Mouse (Mus musculus) myocyte (in vitro differentiated cells): ENCODE results near the gene Cuedc1.

Source experiments
- CEBPB ChIP-seq: IDR thresholded peaks from 2 replicates; pipeline ENCODE4 v1.6.1; 2011; ENCODE audit warnings: mild to moderate bottlenecking, moderate library complexity; ENCODE audit not compliant: poor library complexity, insufficient read depth, severe bottlenecking
- E2F4 ChIP-seq: IDR thresholded peaks from one replicate; pipeline ENCODE4 v1.6.1; 2011; ENCODE audit warnings: mild to moderate bottlenecking, control low read depth, moderate library complexity; ENCODE audit not compliant: insufficient read depth
- MYOD1 ChIP-seq, 3 experiments: IDR thresholded peaks; one replicate each; pipeline ENCODE4 v1.6.1; 2011; ENCODE audit warnings: control low read depth in 2 of 3, low read depth in 2 of 3, mild to moderate bottlenecking in 2 of 3, moderate library complexity in 1 of 3; ENCODE audit not compliant: insufficient read length in 2 of 3, control insufficient read depth in 1 of 3
- MYOG ChIP-seq, 3 experiments: IDR thresholded peaks; one replicate each; pipeline ENCODE4 v1.6.1; 2011; ENCODE audit warnings: control low read depth in 2 of 3, low read depth in 2 of 3, mild to moderate bottlenecking in 2 of 3; ENCODE audit not compliant: insufficient read length in 2 of 3, control insufficient read depth in 1 of 3, insufficient read depth in 1 of 3
- POLR2A ChIP-seq: IDR thresholded peaks from one replicate; pipeline ENCODE4 v1.6.1; 2011; ENCODE audit warnings: low read depth, mild to moderate bottlenecking, control low read depth, moderate library complexity; ENCODE audit not compliant: insufficient read length
- POLR2AphosphoS2 ChIP-seq: IDR thresholded peaks from one replicate; pipeline ENCODE4 v1.6.1; 2011; ENCODE audit warnings: low read depth, control low read depth; ENCODE audit not compliant: insufficient read length
- SRF ChIP-seq: IDR thresholded peaks from one replicate; pipeline ENCODE4 v1.6.1; 2011; ENCODE audit warnings: low read depth; ENCODE audit not compliant: control insufficient read depth, insufficient read length
- TCF12 ChIP-seq: IDR thresholded peaks from one replicate; pipeline ENCODE4 v1.6.1; 2011; ENCODE audit warnings: mild to moderate bottlenecking, control low read depth; ENCODE audit not compliant: poor library complexity, insufficient read depth, severe bottlenecking
- TCF3 ChIP-seq: IDR thresholded peaks from one replicate; pipeline ENCODE4 v1.6.1; 2011; ENCODE audit warnings: low read depth, control low read depth; ENCODE audit not compliant: insufficient read length
- USF1 ChIP-seq: IDR thresholded peaks from one replicate; pipeline ENCODE4 v1.6.1; 2011; ENCODE audit warnings: low read depth, mild to moderate bottlenecking, control low read depth, moderate library complexity

DNA sequence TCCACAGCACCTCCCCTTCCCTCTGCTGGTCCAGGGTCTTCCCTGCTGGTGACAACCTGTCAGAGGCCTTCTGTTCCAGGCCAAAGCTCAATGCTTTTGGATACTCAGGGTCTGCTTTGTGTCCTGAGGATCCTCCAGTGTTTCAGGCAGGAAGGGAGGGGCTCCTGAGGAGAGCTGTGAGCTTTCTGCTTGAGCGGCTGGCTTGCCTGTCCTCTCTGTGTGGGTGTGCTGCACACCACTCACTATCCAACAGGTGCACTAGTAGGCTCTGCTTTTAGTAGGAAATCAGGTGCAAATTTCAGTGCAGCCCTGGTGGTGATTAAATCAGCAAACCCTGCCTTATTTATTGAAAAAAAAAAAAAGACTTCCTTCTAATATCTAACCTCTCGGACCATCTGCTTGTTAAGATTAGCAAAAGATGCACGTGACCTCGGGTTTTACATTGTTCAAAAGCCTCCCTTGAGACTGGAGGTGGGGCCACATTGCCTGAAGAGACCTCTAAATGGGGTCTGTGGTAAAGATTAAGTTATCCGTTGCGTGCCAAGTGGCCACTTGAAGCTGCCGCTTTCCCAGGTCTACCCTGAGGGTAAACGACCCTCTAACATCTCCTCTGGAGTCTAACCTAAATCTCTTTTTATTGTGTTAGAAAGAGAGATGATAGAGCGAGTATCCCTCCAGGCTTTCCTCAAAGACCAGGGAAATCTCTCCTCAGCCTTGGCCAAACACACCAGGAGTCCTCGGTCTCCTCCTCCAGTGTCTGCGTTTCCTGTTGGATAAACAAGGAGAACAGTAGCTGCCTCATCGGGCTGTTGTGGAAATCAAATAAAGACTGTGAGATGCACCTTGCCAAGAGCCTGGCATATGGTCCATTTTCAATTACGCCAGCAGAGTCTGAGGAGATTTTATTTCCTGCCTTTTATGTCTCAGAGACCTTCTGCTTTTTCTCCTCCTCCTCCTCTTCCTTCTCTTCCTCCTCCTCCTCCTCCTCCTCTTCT, 42.5 kb downstream of the Cuedc1 start:
- no peak for TF ChIP-seq POLR2A
- TF ChIP-seq E2F4 = no peak
- TF ChIP-seq CEBPB = no peak
- TF ChIP-seq MYOG (IDR thresholded peaks at IDR 0.05; ENCODE audit: control insufficient read depth in 1 of 3, insufficient read depth in 1 of 3, insufficient read length in 2 of 3, low read depth in 2 of 3) = no peak
- TF ChIP-seq POLR2AphosphoS2 = no peak
- TF ChIP-seq MYOD1 (IDR thresholded peaks at IDR 0.05; ENCODE audit: control insufficient read depth in 1 of 3, insufficient read length in 2 of 3, low read depth in 2 of 3) = peak in 1 of 3 experiments; percentile 58
- no peak for TF ChIP-seq TCF12
- TF ChIP-seq SRF = no peak
- TF ChIP-seq USF1 = no peak
- no peak for TF ChIP-seq TCF3
